Mouse (Mus musculus) cerebellum, postnatal 25 days (tissue): ENCODE measurements around the gene Barx1.

Source experiments
- DNase-seq, 2 experiments: peaks; one replicate each; pipeline ENCODE4 v3.0.0; 2021; ENCODE audit warnings: mixed read lengths in 2 of 2

Gene Barx1

DNA sequence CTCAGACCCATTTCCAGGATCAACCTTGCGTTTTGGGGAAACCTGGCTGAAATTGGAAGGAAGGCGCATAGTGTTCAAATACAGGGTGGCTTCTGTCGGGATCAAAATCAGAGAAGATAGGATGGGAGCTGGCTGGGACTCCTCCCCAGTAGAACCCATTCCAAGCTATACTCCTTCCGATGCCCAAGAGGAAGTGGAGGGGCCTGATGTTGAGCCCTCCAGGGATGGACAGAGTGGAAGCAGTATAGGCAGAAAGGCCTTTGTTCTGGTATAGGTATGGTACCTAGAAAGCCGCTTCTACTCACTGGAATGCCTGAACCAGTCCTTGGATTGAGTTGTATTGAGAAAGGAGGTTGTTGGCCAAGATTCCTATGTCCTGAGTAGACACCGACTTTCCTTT is 2.1 kb upstream of the Barx1 start:
- no peak for DNase-seq

DNA sequence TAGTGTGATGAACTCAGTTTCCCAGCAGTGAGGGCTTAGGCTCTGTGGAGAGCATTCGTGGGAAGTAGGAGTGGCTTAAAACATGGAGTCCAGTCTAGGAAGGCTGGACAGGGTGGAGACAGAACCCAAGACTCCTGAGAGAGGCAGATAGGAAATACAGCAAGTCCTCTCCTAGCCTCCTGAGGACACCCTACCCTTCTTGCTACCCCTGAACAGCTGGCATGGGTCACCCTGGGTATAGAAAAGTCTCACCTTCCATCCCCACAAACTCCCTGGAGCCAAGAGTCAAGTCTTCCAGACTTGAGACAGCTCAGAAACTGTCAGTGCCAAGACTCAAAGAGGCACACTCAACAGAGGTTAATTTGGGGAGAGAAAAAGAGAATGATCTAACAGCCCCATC is 1.2 kb upstream of the Barx1 start:
- no peak for DNase-seq

DNA sequence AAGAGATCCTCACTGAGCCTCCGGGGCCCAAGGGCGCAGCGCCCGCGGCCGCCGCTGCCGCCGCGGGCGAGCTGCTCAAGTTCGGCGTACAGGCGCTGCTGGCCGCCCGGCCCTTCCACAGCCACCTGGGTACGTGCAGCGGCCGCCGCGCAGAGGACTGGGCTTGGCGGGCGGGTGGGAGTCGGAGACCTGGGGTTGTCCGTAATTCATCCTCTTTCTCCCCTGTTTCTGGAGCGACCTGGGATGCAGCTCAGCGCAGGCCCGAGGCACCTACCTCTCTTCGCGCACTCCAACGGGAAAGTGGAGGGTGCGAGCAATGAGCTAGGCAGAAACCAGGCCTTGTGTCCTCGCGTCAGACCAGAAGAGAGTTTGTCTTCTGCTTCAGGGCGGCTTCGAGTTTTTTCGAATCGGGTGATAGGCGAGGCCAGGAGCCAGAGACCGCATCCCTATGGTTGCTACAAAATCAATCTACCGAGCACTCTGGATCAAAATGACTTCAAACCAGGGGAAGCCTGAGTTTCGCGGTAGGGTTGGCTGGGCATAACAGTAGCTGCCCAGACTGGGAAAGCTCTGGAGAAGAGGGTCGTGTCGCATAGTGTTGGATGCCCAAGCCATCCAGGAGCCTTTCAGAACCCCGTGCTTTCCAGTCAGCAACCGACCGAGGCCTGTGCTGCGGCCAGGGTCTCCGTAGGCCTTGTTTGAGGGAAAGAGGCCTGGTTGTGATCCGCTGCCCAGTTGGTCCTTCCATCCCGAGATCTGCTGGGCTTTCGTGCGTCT is 601 bp downstream of the Barx1 start:
- peak; percentile 26 to 33 for DNase-seq

DNA sequence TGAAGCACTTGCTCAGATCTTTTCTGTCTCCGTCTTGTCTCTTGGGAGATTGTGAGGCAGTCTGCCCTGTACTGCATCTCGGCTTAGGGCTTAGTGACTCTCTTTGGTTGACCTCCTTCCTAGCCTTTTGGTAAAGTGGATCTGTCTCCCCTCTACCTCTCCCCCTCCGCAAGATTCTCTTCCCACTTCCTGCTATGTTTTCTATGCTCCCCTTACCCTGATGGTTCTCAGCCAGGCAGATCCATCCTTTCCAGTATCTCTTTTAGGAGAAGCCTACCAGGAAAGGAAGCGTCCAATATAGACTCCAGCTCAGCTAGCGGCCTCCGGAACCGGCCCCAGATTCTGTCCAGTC is 1.2 kb downstream of the Barx1 start:
- no peak for DNase-seq

DNA sequence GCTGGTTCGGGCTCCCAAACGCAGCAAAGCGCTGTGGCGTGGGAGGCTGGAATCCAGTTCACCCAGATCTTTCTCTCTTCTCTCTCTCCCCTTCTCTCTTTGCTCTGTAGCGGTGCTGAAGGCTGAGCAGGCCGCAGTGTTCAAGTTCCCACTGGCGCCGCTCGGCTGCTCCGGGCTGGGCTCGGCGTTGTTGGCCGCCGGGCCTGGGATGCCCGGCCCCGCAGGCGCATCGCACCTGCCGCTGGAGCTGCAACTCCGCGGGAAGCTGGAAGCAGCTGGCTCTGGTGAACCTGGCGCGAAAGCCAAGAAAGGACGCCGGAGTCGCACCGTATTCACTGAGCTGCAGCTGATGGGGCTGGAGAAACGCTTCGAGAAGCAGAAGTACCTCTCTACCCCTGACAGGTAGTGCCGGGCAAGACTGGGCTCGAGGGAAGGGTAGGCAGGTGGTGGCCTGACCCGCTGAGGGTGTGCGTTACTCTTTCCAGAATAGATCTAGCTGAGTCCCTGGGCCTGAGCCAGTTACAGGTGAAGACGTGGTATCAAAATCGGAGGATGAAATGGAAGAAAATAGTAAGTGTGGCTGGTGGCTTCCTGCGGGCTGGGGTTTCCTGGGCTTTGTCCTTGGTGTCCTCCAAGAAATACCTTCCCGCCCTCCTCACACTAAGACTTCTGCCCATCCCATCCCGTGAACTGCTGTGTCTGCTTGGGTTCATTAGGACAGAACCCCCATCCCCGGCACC is 2.3 kb downstream of the Barx1 start:
- DNase-seq: peak in 1 of 2 experiments; percentile 32

DNA sequence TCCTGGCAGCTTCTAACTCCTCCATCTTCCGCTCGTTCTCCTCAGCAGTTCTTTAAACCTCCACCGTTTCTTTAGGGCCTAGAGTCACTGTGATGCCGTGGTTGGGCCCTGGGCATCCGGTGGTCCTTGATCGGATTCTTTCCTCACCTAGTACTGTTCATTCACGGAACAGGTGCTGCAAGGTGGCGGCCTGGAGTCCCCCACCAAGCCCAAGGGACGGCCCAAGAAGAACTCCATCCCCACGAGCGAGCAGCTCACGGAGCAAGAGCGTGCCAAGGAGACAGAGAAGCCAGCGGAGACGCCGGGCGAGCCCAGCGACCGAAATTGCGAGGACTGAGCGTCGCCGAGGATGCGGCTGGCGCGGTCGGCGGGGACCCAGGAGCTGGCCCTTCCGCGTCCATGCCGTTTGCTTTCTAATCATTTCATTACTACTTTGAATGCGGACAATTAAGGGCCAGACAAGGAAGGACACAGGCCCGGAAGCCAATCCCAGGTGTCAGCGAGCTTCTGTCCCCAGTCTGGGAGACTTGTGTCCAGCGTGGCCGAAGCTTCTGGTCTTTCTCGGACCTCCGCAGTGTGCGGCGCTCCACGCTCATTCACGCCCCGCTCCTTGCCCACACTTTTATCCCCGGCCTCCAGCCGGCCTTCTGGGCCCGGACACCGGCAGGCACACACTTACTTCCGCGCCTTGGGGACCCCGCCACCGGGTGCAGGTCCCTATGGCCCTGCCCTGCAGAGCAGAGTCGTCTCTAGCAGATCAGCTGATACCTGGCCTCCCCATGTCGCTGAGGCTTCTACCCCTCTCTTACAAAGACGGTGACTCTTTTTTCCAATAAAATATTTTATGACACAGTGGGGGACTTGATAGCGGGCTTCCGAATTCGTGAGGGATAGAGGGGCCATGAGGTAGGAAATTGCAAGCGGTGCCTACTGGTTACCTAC is 3.1 kb downstream of the Barx1 start:
- DNase-seq: peak in 1 of 2 experiments; percentile 32

DNA sequence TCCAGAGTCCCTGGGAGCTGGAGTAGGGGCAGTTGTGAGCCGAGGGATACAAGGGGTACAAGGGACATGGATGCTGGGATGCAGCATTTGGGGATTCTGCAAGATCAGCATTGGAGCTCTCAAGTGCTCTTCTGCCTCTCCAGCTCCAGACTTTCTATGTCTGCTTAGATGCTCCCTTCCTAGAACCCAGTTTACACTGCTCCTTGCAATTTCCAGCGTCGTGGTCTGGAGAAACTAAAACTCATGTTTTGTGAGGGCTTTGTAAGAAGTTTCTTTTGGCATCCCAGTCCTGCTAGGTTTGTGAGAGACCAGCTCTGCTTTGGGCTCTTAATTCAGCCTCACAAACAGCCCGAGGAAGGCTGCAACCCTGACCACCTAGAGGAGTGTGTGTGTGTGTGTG is 4.7 kb downstream of the Barx1 start:
- DNase-seq: no peak

DNA sequence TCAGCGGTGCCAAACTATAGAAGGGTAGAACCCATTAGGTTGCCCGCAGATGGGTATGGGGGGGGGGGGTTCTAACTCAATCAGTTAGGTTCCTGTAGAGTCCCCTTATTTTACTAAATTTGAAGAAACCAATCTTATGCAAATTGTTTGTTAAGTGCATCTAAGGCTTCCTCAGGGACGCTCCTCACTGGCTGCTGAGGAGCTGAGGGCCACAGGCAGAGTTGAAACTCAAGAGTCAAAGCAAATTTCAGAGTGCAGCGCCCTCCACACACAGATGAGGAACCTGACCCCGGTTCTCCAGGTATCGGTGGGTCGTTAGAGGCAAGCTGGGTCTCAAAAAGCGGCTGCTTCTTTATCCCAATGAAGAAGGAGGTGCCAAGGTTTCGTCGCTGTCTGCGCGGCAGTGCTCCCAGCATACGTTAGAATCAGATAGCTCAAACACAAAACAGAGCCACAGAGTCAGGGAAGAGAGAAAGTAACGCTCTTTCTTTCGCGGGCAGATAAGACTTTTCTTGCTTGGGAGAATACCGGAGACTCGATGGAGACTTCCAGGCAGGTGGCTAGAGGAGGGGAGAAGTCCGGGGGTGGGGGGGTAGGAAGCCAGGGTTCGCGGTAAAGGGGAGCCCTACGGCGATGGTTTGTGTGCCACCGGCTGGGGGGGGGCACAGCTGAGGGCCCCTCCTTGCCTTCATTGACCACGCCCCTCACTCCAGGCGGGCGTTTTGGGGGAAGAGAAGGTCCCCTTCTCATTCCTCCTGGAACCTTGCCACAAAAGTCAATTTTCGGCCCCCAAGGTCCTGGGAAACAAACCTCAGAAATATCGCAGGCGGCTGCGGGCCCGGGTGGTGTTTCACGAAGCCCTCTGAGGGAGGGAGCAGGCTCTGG is 5.5 kb downstream of the Barx1 start:
- DNase-seq: no peak

DNA sequence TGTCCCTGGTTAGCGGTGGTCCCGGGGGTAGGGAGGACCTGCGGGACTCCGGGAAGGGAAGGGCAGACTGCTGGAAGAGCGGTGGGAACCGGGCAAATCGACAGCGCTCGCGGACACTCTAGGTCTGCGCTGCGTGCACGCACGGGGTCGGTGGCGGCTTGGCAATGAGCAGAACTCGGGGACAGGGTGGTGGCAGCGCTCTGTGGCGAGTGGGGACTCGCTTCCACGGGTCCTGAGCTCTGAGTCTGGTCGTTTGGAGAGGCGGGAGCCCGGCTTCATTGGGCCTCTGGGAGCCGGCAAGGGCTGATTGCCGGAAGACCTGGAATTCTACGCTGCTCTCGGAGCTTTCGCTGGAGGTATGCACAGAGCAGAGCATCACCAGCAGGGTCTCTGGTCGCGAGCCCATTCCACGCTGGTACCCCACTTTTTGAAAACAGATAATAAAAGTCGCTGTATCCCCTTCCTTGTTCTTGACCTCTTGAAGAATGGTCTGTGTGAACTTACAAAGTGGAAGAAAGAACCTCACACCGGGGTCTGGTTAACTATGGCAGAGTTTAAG is 6.3 kb downstream of the Barx1 start:
- DNase-seq: peak; percentile 21 to 36

DNA sequence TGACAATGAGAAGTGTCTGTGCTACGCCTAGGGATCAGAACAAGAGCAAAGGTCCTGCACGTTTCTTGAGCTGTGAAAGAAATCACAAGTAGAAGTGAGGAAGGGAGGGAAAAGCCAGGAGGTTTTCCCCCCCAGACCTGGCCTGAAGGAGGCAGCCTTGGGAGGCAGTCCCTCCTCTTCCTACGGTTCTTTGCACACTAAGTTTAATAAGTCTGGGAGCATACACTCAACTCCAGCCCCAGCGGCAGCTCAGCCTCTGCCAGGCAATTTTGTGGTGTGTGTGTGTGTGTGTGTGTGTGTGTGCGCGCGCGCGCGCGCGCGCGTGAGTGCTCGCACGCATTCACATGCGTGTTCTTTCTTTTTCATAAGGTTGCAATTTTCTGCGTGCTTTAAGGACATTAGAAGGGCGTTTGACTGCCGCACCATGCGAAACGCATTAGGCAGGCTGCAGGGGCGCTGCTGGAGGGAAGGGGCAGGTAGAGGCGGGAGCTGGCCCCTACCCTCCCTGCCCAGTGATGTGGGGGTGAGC is 9.6 kb downstream of the Barx1 start:
- DNase-seq: no peak

DNA sequence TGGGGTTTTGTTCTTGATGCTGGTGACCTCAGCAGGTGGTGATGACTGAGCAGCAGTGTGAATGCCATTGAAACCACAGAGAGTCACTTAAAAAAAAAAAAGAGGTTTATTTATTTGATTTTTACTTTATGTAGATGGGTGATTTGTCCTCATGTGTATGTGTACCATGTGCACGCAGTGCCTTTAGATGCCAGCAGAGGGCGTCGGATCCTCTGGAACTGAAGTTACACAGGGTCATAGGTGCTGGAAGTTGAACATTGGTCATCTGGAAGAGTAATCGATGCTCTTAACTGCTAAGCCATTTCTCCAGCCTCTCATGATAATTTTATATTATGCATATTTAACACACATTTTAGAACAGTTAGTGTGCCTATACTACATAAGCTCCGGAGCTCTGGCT is 11.8 kb downstream of the Barx1 start:
- no peak for DNase-seq

DNA sequence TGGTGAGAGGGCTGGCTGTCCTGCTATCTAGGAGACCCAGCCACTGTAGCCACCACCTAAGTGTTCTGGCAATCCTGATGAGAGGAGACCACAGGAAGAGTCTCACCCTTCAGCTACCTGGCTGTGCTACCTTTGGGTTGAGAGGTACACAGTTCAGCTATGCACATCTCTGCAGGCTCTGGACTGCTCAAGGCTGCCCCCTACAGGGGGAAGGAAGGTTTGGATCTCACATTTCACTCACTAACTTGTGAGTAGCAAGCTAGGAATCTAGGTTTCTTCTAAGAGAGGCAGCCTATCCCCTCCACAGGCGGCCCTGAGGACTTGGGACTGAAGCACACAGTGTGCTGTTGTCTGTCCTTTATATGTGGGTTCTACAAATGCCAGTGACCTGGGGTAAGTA is 16.6 kb downstream of the Barx1 start:
- peak in 1 of 2 experiments; percentile 38 for DNase-seq

DNA sequence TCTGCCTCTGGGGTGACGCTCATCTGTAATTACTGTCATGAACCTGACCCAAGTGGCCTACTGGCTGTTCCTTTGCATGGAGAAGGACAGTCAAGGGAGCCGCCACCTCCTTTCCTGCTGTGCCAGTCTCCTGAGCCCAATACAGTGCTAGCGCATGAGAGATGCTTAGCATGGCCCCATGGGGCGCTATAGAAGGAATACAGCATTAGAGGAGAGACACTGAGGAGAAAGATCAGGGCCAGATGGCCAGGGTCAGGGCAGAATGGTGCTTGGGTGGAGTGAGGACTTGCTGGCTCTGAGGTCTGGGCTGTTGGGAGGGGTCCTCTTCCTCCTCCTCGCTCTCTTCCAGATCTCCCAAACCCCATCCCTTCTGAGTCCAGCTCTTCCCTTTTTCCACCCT is 23.9 kb downstream of the Barx1 start:
- DNase-seq: no peak

DNA sequence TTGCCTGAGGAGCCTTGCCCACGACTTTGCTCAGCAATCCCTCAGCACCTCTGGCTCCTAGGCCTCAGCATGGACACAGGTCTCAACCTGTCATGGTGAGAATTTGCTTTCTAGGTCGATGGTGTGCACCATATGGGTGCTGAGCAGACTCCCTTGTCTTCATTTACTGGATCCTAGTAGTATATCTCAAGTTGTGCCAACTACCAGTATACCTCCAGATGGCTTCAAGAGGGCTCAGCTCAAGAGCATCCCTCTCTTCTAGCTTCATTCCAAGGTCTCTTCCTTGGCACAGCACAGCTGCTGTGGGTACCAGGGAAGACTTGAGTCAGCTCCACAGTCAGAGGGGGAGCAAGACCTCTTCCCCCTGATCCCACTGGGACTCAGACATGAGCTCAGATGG is 29.2 kb downstream of the Barx1 start:
- DNase-seq: no peak

DNA sequence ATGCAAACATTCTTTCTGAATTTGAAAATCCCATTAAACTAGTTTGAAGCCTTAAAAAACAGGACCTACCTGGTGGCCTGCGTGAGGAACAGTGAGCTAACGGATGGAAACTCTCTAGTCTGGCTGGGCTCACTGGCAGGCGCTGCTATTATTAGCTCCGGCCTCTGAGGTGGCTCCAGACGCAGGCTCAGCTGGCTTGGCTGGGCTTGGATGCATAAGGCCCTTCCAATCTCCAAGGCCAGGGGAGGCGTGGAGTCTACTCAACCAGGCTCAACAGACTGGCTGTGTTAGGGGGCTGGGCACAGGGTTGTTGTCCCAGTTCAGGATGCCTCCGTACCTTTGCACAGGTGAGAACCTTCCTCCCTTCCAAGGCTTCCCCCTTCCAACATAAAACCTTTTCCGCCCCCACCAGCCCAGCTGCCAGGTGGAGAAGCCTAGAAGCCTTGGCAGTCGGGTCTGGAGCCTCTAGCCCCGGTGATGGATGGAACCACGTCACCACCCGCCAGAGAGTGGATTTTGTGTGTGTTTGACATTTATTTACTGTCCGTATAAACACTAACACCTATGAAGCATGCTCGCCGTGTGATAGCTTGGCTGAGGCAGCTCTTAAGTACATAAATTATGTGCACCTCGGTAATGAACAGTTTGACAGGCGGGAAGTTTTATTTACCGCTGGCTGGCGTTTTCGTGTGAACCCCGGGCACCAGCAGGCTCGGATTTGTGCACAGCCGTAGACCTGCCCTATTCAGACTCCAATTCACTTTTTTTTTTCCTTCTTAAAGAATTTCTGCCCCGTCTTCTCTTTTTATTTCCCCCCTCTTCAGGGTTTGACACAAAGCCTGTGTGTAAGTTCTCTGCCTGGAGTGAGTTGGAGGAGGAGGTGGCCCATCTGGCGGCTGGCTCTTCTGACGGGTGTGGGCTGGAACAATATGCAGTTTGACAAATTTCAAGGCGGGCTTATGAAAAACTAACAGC is 31.6 kb downstream of the Barx1 start:
- peak in 1 of 2 experiments; percentile 31 for DNase-seq

DNA sequence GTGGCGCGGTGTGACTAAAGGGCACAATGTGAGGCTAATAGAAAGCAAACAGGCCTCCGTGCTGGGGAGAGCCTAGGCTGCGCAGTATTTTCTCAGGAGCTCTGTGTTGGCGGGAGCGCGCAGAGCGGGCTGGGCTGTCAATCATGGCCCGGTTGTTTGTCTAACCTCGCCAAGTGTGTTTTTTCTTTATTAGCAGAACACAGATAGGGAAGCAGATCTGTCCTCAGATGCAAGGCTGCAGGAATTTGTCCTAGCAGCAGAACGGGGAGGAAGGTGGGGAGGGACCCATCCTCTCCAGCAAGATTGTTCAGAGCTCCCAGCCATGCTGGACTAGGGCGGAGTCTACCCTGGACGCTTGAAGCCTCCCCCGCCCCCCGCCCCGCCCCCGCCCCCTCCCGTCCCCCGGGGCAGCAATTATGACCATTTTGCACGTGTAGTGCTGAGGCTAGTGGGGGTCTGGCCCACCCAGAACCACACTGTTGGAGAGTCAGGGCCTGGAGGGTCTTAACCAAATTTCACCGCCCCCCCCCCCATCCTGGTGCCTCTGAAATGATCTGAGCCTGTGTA is 43.7 kb downstream of the Barx1 start:
- DNase-seq: peak in 1 of 2 experiments; percentile 10

DNA sequence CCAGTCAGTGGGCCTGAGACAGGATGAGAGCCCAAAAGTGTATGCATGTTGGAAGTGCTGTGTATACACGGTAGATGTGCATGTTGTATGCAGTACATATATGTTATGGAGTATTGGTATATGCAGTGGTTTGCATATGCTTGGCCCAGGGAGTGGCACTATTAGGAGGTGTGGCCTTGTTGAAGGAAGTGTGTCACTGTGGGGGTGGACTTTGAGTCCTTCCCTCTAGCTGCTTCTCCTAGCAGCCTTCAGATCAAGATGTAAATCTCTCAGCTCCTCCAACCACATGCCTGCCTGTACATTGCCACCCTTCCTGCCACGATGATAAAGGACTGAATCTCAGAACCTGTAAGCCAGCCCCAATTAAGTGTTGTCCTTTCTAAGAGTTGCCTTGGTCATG is 49.9 kb downstream of the Barx1 start:
- DNase-seq: no peak

DNA sequence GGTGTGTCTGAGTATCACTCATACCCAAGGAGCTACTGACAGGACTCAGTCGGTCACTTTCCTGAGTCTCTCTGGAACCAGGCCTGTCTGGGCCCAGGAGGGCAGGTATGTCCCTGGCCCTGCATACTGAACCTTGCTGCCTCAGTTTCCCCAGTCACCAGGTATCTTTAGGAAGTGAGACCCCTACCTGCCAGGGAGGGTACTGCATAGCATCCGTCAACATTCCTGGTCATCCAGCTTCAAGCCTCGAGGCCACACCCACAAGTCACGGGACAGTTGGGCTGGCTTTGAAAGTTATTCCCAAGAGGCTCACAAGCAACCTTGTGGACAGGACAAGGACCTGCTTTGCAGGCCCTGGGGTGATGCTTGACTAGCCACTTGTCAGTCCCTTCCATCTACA is 53.3 kb downstream of the Barx1 start:
- no peak for DNase-seq
